Mouse (Mus musculus) neural tube, embryonic 15.5 days (tissue): ENCODE measurements around the gene Tssk3. TPM values are rescaled to one million over a fixed set of nuclear protein-coding genes. Genes with fewer than 3 reads are reported as not detected.

ENCODE experiments used
- ATAC-seq: fragments of 200-750 bp; cut with Nextera tagmentation; 2 replicates; pipeline ENCODE4 v1.8.0; 2017; ENCODE audit warnings: mild to moderate bottlenecking, moderate TSS enrichment, moderate library complexity; ENCODE audit not compliant: low FRiP score
- H3K27ac ChIP-seq: fragments of 300-500 bp; sonication (generic); replicated peaks from 2 replicates; pipeline ENCODE4 v1.5.1; 2015; ENCODE audit warnings: mild to moderate bottlenecking, inconsistent platforms
- H3K27me3 ChIP-seq: fragments of 300-500 bp; sonication (generic); replicated peaks from 2 replicates; pipeline ENCODE4 v1.6.1; 2015; ENCODE audit warnings: inconsistent platforms
- H3K36me3 ChIP-seq: fragments of 300-500 bp; sonication (generic); 2 replicates; pipeline ENCODE4 v1.6.1; 2015; ENCODE audit warnings: inconsistent platforms
- H3K4me1 ChIP-seq: fragments of 300-500 bp; sonication (generic); 2 replicates; pipeline ENCODE4 v1.6.1; 2015; ENCODE audit warnings: inconsistent platforms
- H3K4me2 ChIP-seq: fragments of 300-500 bp; sonication (generic); 2 replicates; pipeline ENCODE4 v1.6.1; 2015; ENCODE audit warnings: inconsistent platforms, mild to moderate bottlenecking, moderate library complexity
- H3K4me3 ChIP-seq: fragments of 300-500 bp; sonication (generic); replicated peaks from 2 replicates; pipeline ENCODE4 v1.5.1; 2015; ENCODE audit warnings: mild to moderate bottlenecking, inconsistent platforms
- H3K9ac ChIP-seq: fragments of 300-500 bp; sonication (generic); replicated peaks from 2 replicates; pipeline ENCODE4 v1.6.1; 2015; ENCODE audit warnings: mild to moderate bottlenecking, inconsistent platforms
- H3K9me3 ChIP-seq: fragments of 300-500 bp; sonication (generic); replicated peaks from 2 replicates; pipeline ENCODE4 v1.6.1; 2016; ENCODE audit warnings: inconsistent platforms
- WGBS: fragments of 180-500 bp; shearing (Covaris S2); methylation state at CpG from one replicate; pipeline ENCODE4 v1.1.7; 2015; ENCODE audit warnings: mixed read lengths; 5-methylcytosine and 5-hydroxymethylcytosine counted together
- polyA plus RNA-seq: library from polyadenylated mRNA; unstranded; fragments of >200 nt; fragmentation: Nextera tagmentation; extraction: Ambion mirVana; gene quantifications from 2 replicates; pipeline ENCODE4 v1.2.1, GENCODE M21; 2015

The Tssk3 gene
- polyA plus RNA-seq, 1 experiment from 2014 or later, result 0.27 TPM

DNA sequence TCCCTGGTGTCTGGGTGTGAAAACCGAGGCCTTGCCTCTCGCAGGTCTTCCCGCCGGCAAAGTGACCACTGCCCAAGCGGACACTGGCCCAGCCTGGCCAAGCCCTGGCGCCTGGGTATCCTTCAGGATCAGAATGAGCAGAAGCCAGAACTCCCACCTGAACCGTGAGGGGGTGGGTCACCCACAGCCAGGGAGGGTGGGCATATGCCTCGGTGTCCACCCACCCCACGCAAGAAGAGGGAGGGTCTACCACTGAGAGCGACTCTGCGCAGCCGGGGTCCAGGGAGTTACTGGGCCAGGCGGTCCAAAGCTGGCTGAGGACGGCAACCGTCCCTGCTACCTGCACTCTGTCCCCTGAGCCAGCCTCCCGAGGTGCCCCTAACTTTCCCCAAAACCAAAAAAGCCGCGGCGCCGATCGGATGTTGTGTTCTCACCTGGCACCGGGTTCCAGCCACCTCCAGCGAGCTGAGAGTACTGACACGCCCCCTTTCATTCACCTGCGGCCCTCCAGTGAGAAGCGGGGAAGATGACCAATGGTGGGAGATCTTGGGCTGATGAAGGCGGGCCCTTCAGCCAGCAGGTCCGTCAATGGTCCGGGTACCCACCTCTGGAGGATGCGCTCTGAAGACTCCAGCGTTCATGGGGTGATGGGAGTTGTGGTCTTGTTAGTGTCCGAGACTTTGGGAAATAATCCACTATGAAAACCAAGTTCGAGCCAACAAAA, 50.3 kb downstream of the Tssk3 start, which contains the start of gene Zbtb8b:
Zbtb8b (minus strand) TSS at position 514 of the 724 bp plus-strand sequence.
- 2% methylated on average over 33 of the region's 33 CpGs for WGBS
- H3K36me3 ChIP-seq, result no peaks in the 10 kb centered on the region
- peak within 1 kb of the TSS; percentile 69 for H3K9ac ChIP-seq
- peak; percentile 100 for ATAC-seq
- H3K27me3 ChIP-seq, result peaks cover 33% of the 10 kb centered on the region
- peak within 1 kb of the TSS; percentile 83 for H3K4me2 ChIP-seq
- H3K9me3 ChIP-seq, result no peaks in the 10 kb centered on the region
- peaks cover 19% of the 10 kb centered on the region; the same call in 1 of the 2 replicates for H3K4me1 ChIP-seq
- H3K27ac ChIP-seq, result no peak within 1 kb of the TSS
- peak within 1 kb of the TSS; percentile 70 for H3K4me3 ChIP-seq

Other genes with a start within 250 kb of the Tssk3 start
- 6.0 and 6.9 TPM in 2 replicates for gene C77080, start 229.6 kb downstream of the Tssk3 start, polyA plus RNA-seq
- 2.7 and 2.9 TPM in 2 replicates for gene Sync, start 203.4 kb downstream of the Tssk3 start, polyA plus RNA-seq
- gene Rbbp4, start 155.7 kb downstream of the Tssk3 start, polyA plus RNA-seq, result 246 and 284 TPM in 2 replicates
- 18.3 and 29.5 TPM in 2 replicates for gene Zbtb8os, start 155.3 kb downstream of the Tssk3 start, polyA plus RNA-seq
- gene Zbtb8a, start 112.9 kb downstream of the Tssk3 start, polyA plus RNA-seq, result 18.2 and 20.2 TPM in 2 replicates
- 14.2 and 15.8 TPM in 2 replicates for gene Zbtb8b, start 50.2 kb downstream of the Tssk3 start, polyA plus RNA-seq
- gene Bsdc1, start 29.4 kb downstream of the Tssk3 start, polyA plus RNA-seq, result 32.7 and 34.0 TPM in 2 replicates
- gene Fam229a, start 168 bp upstream of the Tssk3 start, polyA plus RNA-seq, result 0.38 and 0.93 TPM in 2 replicates
- 1,442 and 1,675 TPM in 2 replicates for gene Marcksl1, start 22.6 kb upstream of the Tssk3 start, polyA plus RNA-seq
- gene Hdac1, start 51.7 kb upstream of the Tssk3 start, polyA plus RNA-seq, result 77.8 and 119 TPM in 2 replicates
- 11.2 and 99.1 TPM in 2 replicates for gene Lck, start 82.6 kb upstream of the Tssk3 start, polyA plus RNA-seq
- gene Fam167b, start 87.5 kb upstream of the Tssk3 start, polyA plus RNA-seq, result 1.3 TPM in 1 of 2 replicates, not detected in the other
- gene Eif3i, start 109.6 kb upstream of the Tssk3 start, polyA plus RNA-seq, result 205 and 232 TPM in 2 replicates
- 198 and 199 TPM in 2 replicates for gene Tmem234, start 109.6 kb upstream of the Tssk3 start, polyA plus RNA-seq
- gene Dcdc2b, start 123.2 kb upstream of the Tssk3 start, polyA plus RNA-seq, result 2.5 and 3.8 TPM in 2 replicates
- 32.7 and 34.5 TPM in 2 replicates for gene Iqcc, start 128.1 kb upstream of the Tssk3 start, polyA plus RNA-seq
- gene Ccdc28b, start 132.9 kb upstream of the Tssk3 start, polyA plus RNA-seq, result 155 and 168 TPM in 2 replicates
- 37.3 and 51.0 TPM in 2 replicates for gene Txlna, start 150.0 kb upstream of the Tssk3 start, polyA plus RNA-seq
- 17.4 and 17.9 TPM in 2 replicates for gene Kpna6, start 181.7 kb upstream of the Tssk3 start, polyA plus RNA-seq
- 13.9 and 15.4 TPM in 2 replicates for gene Tmem39b, start 205.8 kb upstream of the Tssk3 start, polyA plus RNA-seq